20 mouse cellular contexts compared by ENCODE assay signal in genomic region chr6:134535169-134535568, GRCm38 (mm10). TPM values are rescaled to one million over a fixed set of nuclear protein-coding genes. Genes with fewer than 3 reads are reported as not detected.
DNase-seq lines count a peak whose midpoint lies in the region; ATAC-seq and TF ChIP-seq lines count a peak whose summit lies in the region.
"Had no signal": no experiment of that assay in that cellular context is flagged by ENCODE, and none has a peak within 500 bp of the region (broad histone marks: within the 10 kb centered on the region; RNA-seq: fewer than 3 reads in every experiment).

No protein-coding gene starts in this region.

- no peak overlapping the region for H3K9ac ChIP-seq in lung, embryonic 14.5 days
- H3K9ac ChIP-seq: heart, embryonic 15.5 days; hindbrain, embryonic 12.5 days; intestine, embryonic 15.5 days; limb, embryonic 13.5 days; liver, embryonic 14.5 days had no signal

- H3K27ac ChIP-seq in gastrocnemius, adult 2 months, result peak overlapping the region; percentile 35
- H3K27ac ChIP-seq in kidney, adult 2 months (ENCODE audit: insufficient read depth, low read depth, low read length), result peak overlapping the region; percentile 37; the same call in 1 of the 2 replicates
- peak overlapping the region; percentile 7; the same call in 1 of the 2 replicates for H3K27ac ChIP-seq in lung, embryonic 14.5 days (ENCODE audit: low read depth)
- H3K27ac ChIP-seq: heart, embryonic 15.5 days; hindbrain, embryonic 12.5 days; intestine, embryonic 15.5 days; limb, embryonic 13.5 days; liver, embryonic 14.5 days had no signal

- H3K4me3 ChIP-seq in gastrocnemius, adult 2 months, result no peak overlapping the region
- no peak overlapping the region for H3K4me3 ChIP-seq in kidney, adult 2 months (ENCODE audit: insufficient read depth, low read depth, low read length)
- H3K4me3 ChIP-seq in lung, embryonic 14.5 days (ENCODE audit: low read depth, low read length), result no peak overlapping the region
- H3K4me3 ChIP-seq: heart, embryonic 15.5 days; hindbrain, embryonic 12.5 days; intestine, embryonic 15.5 days; limb, embryonic 13.5 days had no signal

- 21% methylated on average over 7 of the region's 7 CpGs for WGBS in kidney, adult 2 months
- WGBS in lung, embryonic 14.5 days, result 51% methylated on average over 7 of the region's 7 CpGs

- H3K9me3 ChIP-seq in lung, embryonic 14.5 days (ENCODE audit: low read depth, low read length), result no peaks in the 10 kb centered on the region
- H3K9me3 ChIP-seq: G1E; heart, embryonic 15.5 days; hindbrain, embryonic 12.5 days; intestine, embryonic 15.5 days had no signal

- peaks cover 2% of the 10 kb centered on the region for H3K36me3 ChIP-seq in kidney, adult 2 months (ENCODE audit: control insufficient read depth, insufficient read depth, low read length)
- H3K36me3 ChIP-seq in lung, embryonic 14.5 days (ENCODE audit: insufficient read depth), result peaks cover 4% of the 10 kb centered on the region; the same call in 1 of the 2 replicates
- H3K36me3 ChIP-seq: heart, embryonic 15.5 days; intestine, embryonic 15.5 days had no signal

- H3K27me3 ChIP-seq in kidney, adult 2 months (replicated peaks; ENCODE audit: control insufficient read depth, insufficient read depth, low read length), result no peaks in the 10 kb centered on the region
- no peaks in the 10 kb centered on the region for H3K27me3 ChIP-seq in lung, embryonic 14.5 days (ENCODE audit: insufficient read depth, low read length)
- H3K27me3 ChIP-seq: heart, embryonic 15.5 days; hindbrain, embryonic 12.5 days; intestine, embryonic 15.5 days; limb, embryonic 13.5 days had no signal

- no peak for TF ChIP-seq POLR2A in kidney, adult 2 months (IDR thresholded peaks at IDR 0.05; ENCODE audit: low read depth, low read length)

- DNase-seq in gastrocnemius, adult 2 months, result no peak
- no peak for DNase-seq in gastrocnemius, postnatal 4 days (ENCODE audit: low spot score in 2 of 2)
- DNase-seq in kidney, adult 2 months, result peak; percentile 40
- no peak for DNase-seq in kidney, postnatal 14 days
- DNase-seq in lung, embryonic 14.5 days, result no peak
- no peak for DNase-seq in lung, postnatal 36 days
- DNase-seq in R1 (ENCODE audit: low read depth, low spot score), result peak; percentile 37
- DNase-seq in embryo, embryonic 11 days, result no peak
- DNase-seq: cerebellum, adult 2 months; gastrocnemius, postnatal 36 days; kidney, postnatal 36 days; right cerebral cortex, adult 18-20 months had no signal

- no peak overlapping the region for H3K4me2 ChIP-seq in lung, embryonic 14.5 days
- H3K4me2 ChIP-seq: heart, embryonic 15.5 days; hindbrain, embryonic 12.5 days; intestine, embryonic 15.5 days; limb, embryonic 13.5 days; midbrain, embryonic 11.5 days had no signal

- H3K4me1 ChIP-seq in kidney, adult 2 months (ENCODE audit: control insufficient read depth, insufficient read depth, low read length), result peaks cover 22% of the 10 kb centered on the region
- H3K4me1 ChIP-seq in lung, embryonic 14.5 days (ENCODE audit: insufficient read depth), result no peaks in the 10 kb centered on the region
- H3K4me1 ChIP-seq: intestine, embryonic 15.5 days had no signal

- no peak for TF ChIP-seq CTCF in gastrocnemius, adult 2 months (IDR thresholded peaks at IDR 0.05)
- TF ChIP-seq CTCF in kidney, adult 2 months (conservative IDR thresholded peaks at IDR 0.05; ENCODE audit: insufficient read depth, insufficient read length, low read depth, low read length), result no peak
- no peak for TF ChIP-seq CTCF in lung, embryonic 14.5 days (IDR thresholded peaks at IDR 0.05; ENCODE audit: low read depth)

- no peak for ATAC-seq in lung, embryonic 14.5 days (ENCODE audit: insufficient read depth)
- ATAC-seq: forebrain, embryonic 14.5 days; intestine, embryonic 15.5 days had no signal

- intact Hi-C loops in gastrocnemius, adult 2 months (cut with DNase I), result no loop called here

RNA-seq across cellular contexts. Expression of gene Lrp6, which starts 31.6 kb away (rescaled TPM):
- total RNA-seq in gastrocnemius, adult 2 months (2021), result 10 to 100 TPM; 45.0 to 46.7 TPM
- total RNA-seq in gastrocnemius, postnatal 4 days (2021), result 10 to 100 TPM; 68.0 to 68.1 TPM
- 39.6 and 46.0 TPM in 2 replicates for polyA plus RNA-seq in kidney, adult 2 months (2012; rRNA removed)
- 34.0 and 35.8 TPM in 2 replicates for polyA plus RNA-seq in lung, embryonic 14.5 days (2014; fragmentation: Nextera tagmentation; extraction: Ambion mirVana)

Comparison
In these comparisons a context has a peak if more than half of its experiments do, and no peak if none do; other contexts are left out.
1. DNase-seq: peak in kidney, adult 2 months (single experiment) and R1 (single experiment); none in gastrocnemius, adult 2 months (single experiment), gastrocnemius, postnatal 4 days (0 of 2), kidney, postnatal 14 days (single experiment), lung, embryonic 14.5 days (single experiment), lung, postnatal 36 days (single experiment) and embryo, embryonic 11 days (single experiment).
2. Peak in every context shown above with its lines, with median percentiles within 50 percentile points of each other: H3K27ac ChIP-seq.